Mouse (Mus musculus) gastrocnemius, postnatal 25 days (tissue): ENCODE measurements around the gene Sox6. TPM values are rescaled to one million over a fixed set of nuclear protein-coding genes. Genes with fewer than 3 reads are reported as not detected.

Source experiments
- DNase-seq: peaks from one replicate; pipeline ENCODE4 v3.0.0; 2022
- total RNA-seq, 2 experiments: library from RNA; stranded (reverse); gene quantifications; 1 replicate in 1 of 2; 2 replicates in 1 of 2; pipeline ENCODE4 v1.2.3; 2021

Gene Sox6
- total RNA-seq, 2 experiments from 2014 or later: 122 to 140 TPM

DNA sequence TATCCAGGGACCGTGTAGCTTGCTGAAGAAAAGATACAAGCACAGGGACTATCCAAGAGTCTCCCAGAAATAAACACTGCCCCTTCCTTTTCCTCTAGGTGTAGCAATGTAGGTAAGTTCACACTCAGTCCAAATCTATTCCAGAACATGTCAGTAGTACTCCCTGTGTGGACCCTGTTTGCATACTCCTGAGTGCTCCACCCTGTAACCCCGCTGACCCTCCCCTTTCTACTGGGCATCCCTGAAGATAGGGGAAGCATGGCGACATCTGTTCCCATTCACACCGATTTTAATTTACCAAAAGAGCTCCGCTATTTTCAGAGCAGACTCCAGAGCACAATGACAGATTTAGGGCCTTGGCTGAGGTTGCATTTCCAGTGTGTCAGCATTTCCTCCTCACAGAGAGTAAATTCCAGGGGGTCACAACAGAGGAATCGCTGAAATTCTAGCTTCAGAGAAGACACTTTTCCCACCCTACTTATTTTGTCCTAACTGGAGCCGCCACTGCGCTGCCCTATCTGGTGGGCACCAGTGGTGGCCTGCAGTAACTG lies 288.2 kb downstream of the Sox6 start:
- DNase-seq: no peak

DNA sequence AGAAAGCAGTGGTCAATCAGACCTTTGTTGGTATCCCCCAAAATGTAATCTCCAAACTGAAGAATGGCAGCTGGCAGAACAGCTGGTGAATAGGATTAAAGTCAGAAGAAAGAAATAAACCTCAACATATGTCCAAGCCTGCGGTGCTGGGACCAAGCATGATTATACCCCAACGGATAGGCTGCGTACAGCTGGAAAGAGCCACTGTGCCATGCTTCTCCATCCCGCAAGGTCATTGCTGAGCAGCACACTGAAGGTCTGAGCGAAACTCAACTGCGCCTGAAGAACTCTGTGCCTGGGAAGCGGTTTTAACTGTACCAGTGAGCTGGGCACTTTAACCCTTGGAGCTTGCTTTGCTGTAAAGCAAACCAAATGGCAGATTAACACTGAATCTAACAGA lies 291.1 kb downstream of the Sox6 start:
- no peak for DNase-seq

DNA sequence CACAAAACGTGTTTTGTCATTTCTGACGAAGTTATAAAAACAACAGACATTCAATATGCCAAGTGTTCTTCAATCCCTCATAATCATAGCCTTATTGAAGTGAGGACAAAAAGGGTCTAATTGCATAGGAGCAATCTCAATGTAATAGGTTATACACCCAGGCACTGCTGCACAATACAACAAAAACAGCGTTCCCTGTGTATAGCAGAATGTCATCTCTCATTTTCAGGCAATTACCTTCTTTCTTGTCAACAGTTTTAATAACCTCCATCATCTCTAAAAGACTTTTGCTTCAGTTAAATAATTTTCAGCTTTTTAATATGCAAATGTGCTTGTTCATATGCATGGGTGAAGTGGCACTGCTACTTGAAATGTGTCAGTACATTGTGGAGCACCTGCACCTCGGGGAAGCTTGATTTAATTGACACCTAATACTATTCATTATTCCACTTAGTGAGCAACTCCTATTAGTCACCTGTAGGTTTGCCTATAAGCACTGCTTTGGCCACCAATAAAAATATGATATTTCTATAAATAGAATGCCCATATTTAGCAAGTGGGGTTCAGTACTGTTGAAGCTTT lies 292.8 kb downstream of the Sox6 start:
- DNase-seq: no peak

DNA sequence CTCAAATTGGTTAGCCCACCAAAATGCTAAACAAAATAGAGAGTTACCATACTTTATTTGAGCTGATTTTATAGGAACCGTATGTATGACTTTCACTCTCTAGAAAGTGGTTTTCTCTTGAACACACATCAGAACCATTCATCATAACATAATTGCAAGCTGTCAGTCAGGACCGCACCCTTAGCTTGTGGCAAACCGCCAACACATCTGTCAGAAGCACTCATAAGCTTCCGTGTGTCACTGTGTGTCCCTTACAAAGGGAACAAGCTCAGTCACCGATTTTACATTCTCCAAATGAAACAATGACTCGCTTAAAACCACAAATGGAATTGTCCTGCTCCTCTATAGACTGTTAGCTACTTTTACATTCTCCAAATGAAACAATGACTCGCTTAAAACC lies 304.5 kb downstream of the Sox6 start:
- DNase-seq: no peak

DNA sequence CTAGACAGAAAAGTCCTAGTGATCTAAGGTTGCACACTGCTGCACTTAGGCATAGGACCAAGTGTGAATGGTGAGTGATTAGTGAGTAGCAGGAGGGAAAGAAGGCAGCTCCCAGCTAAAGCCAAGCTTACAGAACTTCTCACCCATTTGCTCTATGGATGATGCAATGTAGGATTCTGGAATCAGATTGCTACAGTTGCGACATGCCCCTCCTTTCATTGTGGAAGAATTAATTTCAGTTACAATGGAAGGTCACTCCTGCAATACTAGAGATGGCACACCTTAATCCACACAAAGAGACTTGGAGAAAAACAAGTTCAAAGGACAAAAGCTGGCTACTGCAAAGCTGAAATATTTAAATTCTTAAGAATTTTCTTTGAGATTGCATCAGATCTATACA lies 305.8 kb downstream of the Sox6 start:
- DNase-seq: no peak

DNA sequence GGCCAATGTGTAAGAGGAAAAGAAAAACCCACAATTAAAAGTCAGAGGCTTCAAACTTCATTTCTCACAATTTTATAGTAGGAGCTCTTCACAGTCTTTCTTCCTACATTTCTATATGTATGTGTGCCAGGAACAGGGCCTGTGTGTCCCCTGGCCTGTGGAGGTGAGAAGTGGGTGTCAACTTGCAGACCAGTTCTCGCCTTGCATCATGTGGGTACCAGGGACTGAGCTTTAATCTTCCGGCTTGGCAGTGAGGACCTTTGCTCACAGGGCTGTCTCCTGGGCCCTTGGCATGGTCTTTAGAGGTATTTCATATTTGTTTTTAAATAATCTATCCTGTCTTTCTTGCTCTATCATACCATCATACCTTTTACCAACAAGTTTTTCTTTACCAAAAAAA lies 311.8 kb downstream of the Sox6 start:
- DNase-seq: no peak

DNA sequence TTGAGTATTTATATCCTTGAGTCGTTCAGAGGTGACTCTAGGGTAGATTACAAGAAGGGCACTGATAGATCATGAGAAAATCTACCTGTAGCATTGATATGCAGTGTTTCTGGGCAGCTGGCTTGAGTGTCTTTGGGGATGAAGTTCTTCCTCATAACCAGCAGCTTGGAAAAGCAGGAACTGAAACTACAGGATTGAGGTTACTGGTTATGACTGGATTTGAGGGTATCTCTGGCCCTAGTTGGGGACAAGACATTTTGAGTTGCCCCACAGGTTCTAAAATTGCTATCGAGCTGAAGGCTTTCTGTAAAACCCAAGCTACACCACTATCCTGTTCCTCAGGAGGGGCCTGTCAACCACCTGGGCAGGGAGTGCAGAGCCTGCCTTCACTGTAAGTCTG lies 314.2 kb downstream of the Sox6 start:
- DNase-seq: no peak

DNA sequence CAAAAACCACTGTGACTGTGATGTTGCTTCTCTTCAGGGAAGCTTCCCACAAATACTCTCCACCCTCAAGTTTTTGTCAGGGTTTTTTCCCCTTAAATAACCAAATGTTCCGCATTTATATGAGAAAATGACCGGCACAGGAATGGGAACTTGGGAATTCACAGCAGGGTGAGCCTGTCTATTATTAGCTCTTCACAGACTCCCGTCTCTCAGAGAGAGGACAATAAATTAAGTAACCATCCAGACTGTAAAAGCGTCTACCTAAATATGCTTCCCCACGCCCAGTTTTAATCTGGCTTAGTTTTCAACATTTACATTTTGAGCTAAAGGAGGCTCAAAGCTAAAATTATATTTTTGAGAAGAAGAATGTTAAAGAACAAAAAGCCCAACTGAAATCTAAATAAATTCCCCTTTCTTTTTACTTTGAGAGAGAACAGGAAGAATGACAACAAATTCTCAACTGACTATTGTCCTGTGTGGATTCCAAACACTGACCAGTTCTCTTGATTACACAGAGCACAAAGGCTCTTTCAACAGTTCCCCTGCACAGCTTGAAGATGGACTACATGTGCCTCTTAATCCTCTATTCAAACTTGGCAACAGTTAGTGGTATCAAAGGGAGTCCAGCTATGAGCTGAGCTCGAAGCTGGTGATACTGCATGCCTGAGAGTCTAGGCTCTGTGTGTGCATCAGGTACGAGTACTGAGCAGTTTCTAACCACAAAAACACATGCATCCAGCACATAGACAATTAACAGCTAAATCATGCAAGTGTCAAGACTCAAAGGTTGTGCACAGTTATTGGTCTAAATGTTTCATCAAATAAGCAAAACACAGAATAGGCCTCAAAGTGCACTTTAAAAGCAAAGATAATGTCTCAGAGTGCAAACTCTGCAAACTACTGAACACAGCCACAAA lies 316.7 kb downstream of the Sox6 start:
- DNase-seq: no peak

DNA sequence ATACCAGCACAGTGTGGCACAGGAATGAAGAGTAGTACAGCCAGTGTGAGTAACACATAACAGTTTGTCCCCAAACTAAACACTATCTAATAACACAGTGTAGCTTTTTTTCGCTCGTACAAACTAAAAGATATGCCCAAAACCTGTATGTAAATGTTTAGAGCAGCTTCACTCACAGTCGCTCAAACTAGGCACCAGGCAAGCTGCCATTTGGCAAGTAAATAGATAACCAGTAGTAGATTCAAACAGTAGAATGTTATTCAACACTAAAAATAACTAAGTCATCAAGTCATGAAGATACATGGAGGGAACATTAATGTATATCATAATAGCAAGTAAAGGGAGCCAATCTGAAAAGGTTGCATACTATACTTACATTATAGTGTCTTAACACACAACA lies 318.8 kb downstream of the Sox6 start:
- no peak for DNase-seq

DNA sequence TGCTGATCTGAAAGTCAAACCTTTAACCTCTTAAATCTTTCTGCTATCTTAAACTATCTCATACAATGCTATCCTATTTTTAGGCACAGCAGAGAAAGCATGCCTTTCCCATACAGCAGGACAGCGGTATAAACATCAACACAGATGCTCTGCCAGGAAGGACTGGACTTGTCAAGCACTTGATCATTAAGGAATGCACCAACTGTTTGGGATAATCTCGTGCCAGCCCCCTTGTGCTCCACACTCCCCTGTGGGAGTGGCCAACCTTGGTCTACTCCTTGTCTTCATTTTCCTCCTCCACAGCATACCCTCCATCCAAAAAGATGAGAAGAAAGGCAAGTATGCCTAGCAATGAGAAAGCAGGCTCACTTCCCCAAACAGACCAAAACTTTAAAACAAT lies 332.5 kb downstream of the Sox6 start:
- no peak for DNase-seq

DNA sequence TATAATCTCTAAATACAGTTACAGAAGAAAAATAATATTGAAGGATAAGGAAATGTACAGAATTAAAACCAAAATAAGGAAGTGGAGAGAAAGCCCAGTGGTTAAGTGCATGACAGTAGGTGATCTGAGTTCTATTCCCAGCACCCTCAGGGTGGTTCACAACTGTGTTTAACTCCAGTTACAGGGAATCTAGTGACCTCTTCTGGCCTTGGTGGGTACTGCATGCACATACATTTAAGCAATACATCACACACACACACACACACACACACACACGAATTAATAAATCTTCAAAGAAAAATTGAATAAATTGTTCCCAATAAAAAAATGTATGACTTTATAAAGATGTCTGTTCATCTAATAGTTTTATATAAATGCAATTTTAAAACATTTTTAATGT lies 340.5 kb downstream of the Sox6 start:
- DNase-seq: no peak

DNA sequence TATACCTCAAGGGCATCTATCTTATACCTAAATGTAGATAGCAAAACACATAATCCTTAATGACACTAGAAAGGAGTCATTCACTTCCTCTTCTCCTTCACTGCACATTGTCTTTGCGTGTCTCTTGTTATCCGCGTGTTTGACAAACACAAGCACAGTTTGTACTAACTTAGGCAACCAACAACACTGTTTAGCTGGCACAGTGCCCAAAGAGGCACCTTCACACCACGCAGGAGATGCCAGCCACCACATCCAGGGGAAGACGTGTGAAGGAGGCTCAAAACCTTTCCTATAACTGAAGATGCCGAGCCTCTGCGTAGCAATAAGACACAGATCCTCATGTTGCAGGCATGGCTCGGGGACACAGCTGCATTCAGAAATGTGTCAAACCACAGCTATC lies 345.4 kb downstream of the Sox6 start:
- no peak for DNase-seq

DNA sequence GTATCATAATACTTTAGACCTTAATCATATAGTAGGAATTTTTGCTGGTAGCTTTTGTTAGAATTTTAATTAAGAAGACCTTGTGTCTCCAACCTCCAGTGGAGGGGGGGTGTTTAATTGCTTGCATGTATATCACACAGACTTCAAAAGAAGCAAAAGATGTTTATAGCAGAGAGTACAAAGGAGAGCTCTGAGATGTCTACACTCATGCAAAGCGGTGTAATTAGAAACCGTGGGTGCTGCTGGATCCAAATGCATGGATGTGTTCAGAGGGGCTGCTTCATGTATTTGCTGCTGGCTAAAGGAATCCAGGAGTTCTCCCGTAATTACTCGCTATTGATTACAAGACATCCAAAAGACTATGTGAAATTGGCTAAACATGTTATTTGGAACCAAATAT lies 347.5 kb downstream of the Sox6 start:
- no peak for DNase-seq

DNA sequence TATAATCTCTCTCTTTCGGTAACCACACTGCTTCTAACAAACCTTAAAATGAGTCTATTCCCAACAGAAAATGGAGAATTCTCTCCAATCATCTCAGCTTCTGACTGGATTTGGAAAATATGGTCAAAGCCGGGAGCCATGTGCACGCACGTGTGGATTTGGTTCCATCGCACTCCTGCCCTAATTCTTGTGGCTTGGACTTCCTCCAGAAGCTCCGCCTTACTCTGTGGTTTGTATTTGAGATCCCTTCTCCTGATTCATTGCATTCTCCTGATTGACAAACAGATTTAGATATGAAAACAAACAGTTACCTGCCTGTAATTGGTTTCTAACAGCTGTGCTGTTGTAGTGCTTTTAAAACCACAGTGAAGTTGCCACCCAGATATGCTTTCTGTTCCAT lies 351.9 kb downstream of the Sox6 start:
- no peak for DNase-seq

DNA sequence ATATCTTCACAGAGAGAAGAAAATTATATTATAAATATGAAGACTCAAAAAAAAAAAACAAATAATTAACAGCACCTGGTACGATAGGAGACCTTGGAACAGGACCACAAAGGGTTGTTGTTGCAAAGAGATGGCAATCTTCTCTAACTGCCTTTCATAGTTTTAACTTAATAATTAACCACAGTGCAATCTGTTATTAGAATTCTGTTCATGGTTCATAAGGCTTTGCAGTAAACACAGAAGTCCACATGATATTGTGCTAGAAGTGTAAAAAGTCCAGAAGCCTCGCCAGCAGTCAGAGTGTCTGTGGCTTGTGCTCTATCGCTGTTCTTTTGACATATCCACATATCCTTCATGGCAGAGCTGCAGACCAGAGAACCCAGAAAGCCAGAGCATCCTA lies 354.5 kb downstream of the Sox6 start:
- no peak for DNase-seq

DNA sequence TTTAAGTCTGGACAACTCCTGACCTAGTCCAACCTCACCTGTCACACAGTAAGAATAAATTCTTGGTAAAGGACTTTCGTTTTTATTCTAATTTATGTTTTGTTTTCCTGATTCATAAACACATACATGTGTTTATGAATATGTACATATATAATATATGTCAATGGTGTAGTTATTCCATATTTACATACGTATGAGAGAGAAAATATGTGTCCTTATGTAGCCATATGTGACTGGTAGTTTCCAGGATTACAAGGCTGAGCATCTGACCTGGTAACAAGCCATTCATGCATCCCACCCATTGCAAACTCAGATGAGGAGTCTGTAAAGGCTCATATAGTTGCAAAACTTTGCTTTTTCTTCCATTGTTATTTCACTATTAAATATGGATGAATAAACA lies 366.8 kb downstream of the Sox6 start:
- no peak for DNase-seq

DNA sequence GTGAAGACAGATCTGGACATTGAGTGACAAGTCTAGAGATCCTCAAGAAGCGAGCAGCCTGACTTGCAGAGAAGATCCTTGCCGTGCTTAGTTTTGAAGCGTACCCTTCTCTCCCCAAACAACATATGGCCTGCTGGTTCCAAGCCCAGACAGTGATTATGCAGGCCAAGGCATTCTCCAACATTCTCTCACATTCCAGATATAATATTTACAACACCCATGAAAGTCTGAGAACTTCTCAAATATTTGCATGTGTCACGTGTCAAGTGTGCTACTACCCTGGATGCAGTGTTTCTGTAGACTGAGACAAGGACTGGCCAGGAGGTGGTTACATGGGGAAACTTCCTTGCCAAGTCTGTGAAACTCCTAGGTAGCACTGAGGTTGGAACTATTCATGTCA lies 367.3 kb downstream of the Sox6 start:
- DNase-seq: no peak

DNA sequence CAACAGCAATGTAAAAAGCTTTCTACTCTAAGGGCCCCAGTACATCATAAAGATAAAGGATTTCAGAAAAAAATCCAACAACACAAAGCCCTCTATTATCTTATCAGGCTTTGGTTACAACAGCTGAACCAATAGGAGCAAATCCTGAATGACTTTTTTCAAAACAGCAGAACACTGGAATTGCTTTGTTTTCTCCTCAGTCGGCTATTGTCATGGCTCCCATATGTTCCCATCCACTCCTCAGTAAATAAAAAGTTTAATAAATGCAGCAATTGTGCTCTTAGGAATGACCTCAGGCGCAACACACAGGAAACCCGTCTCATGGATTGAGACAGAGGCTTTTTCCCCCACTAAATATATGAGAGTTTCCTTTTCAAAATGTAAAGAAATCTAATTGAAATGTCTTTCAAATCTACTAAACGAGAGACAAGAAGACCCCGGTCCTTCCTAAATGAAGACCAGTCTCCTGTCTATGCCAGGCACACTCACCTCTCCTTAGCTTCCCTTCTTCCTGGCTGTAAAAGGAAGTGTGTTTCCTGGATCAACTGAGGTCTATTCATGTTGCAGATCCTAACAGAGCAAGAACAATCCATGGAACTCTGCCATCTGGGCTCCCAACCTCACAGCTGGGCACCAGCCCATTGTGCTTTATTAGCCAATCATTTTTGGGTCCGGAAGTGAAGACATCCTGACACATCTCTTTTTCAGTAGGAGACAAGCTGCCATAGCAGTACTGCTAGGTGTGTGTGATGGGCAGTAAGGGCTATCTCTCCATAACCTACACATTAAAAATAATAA lies 369.2 kb downstream of the Sox6 start:
- peak; percentile 13 for DNase-seq

DNA sequence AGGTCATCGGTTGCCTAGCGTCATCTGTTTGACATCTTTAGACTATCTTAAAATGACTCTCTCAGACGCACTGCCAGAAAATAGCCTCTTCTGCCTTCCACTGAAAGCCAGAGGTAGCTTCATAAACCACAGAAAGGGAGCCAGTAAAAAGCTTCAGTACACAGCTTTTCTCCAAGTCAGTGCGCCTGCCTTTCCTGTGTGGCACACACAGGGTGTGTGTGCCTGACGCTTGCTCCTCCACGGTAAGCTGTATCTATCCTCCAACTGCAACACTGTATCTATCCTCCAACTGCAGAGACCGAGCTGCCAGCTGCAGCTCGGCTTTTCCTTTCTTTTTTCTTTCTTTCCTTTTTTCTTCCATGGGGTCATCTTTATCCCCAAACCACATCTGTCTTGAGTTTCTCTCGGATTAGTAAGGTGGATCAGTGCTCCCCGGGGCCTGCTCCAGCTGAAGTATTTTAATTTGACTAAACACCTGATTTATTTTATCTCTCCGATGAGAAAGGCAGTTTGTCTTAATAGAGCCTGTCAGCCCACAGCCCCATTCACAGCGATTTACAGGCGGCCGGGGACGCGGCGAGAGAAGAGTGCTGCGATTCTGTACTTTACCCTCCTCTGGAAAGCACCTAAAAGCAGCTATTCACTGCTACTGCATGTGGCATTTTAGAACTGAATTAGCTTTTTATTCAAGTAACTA lies 371.8 kb downstream of the Sox6 start:
- DNase-seq: no peak

DNA sequence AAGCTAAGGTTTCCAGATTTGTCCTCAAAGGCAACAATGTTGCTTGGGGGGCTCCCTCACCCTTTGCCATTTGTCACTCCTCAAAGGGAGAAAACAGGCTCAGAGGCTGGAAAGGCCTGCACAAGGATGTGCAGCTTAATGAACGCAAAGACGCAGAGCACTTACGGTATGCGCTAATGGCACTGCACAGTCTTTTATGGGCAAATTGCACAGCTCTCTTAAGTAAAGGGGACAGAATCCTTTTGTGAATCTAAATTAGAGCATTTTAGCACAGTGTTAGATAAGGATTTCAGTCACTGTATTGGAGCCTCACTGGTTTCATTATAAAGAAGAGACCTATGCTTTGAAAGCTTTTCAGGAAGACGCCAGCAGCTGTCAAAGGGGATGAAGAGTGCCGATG lies 375.2 kb downstream of the Sox6 start:
- DNase-seq: no peak

DNA sequence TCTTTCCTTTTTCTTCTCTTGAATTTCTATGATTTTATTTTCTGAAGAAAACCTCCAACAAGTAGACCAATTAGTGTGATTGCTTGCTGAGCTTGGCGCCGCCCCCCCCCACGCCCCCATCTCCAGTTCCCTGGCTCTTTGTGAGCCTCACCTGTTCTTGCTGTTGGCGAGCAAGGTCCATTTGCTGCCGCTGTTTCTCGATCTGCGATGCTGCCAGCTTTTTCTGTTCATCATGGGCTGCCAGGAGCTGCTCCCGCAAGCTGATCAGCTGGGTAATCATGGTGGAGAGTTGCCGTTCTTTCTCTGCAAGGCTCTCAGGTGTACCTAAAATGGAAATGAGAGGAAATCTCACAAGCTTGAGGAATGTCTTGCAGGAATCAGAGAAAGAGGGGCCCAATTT lies 376.5 kb downstream of the Sox6 start:
- DNase-seq: no peak

DNA sequence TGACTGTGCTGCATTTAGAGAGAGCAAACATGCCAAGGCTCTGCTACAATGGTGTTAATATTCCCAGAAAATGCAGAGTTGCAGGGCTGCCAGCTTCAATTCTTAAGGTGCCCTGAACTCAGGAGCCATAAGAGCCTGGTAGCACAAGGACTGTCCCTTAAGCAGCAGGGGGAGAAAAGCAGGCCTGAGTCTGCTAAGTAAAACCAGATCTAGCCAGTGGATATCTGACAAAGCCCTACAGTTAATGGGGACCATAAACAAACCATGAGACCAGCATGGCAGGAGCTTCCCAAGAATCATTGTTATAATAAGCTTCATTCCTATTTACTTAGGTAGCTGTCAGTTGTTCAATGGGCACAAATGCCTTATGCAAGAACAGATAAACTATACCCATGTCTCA lies 391.9 kb downstream of the Sox6 start:
- DNase-seq: no peak
